Mouse (Mus musculus) heart, embryonic 10.5 days (tissue): Measurements from ENCODE around the gene Naa80. TPM values are rescaled to one million over a fixed set of nuclear protein-coding genes. Genes with fewer than 3 reads are reported as not detected.

ENCODE experiments used
- DNase-seq: peaks from one replicate; pipeline ENCODE4 v3.0.0-alpha.2; 2017; ENCODE audit warnings: low spot score
- H3K27ac ChIP-seq: fragments of 300-500 bp; sonication (generic); 2 replicates; pipeline ENCODE4 v1.5.1; 2016; ENCODE audit warnings: mild to moderate bottlenecking
- H3K27me3 ChIP-seq: fragments of 300-500 bp; sonication (generic); 2 replicates; pipeline ENCODE4 v1.6.1; 2016; ENCODE audit warnings: mild to moderate bottlenecking; ENCODE audit not compliant: poor library complexity, insufficient read depth, severe bottlenecking
- H3K36me3 ChIP-seq: fragments of 300-500 bp; sonication (generic); 2 replicates; pipeline ENCODE4 v1.6.1; 2016; ENCODE audit warnings: mild to moderate bottlenecking, moderate library complexity
- H3K4me1 ChIP-seq: fragments of 300-500 bp; sonication (generic); 2 replicates; pipeline ENCODE4 v1.6.1; 2016; ENCODE audit warnings: mild to moderate bottlenecking
- H3K4me3 ChIP-seq: fragments of 300-500 bp; sonication (generic); 2 replicates; pipeline ENCODE4 v1.5.1; 2016; ENCODE audit warnings: mild to moderate bottlenecking, moderate library complexity
- H3K9me3 ChIP-seq: fragments of 300-500 bp; sonication (generic); 2 replicates; pipeline ENCODE4 v1.6.1; 2016; ENCODE audit warnings: mild to moderate bottlenecking, moderate library complexity
- WGBS: fragments of 180-500 bp; shearing (Covaris S2); methylation state at CpG from one replicate; pipeline ENCODE4 v1.1.7; 2016; 5-methylcytosine and 5-hydroxymethylcytosine counted together
- polyA plus RNA-seq: library from polyadenylated mRNA; unstranded; fragments of >200 nt; fragmentation: Nextera tagmentation; extraction: Ambion mirVana; gene quantifications from 2 replicates; pipeline ENCODE4 v1.2.1, GENCODE M21; 2016

The Naa80 gene
- polyA plus RNA-seq, 1 experiment from 2014 or later, result 15.3 TPM

GRCm38 (mm10) chr9:107633091-107633660 is 54.5 kb downstream of the Naa80 start:
- DNase-seq, result peak; percentile 95
- no peaks in the 10 kb centered on the region for H3K27me3 ChIP-seq
- WGBS, result 2% methylated on average over 33 of the region's 33 CpGs

More at GRCm38 (mm10) chr9:107633091-107633660, 54.5 kb downstream of the Naa80 start:
- H3K27ac ChIP-seq, result peak overlapping the region; percentile 94
- H3K36me3 ChIP-seq, result peaks cover 18% of the 10 kb centered on the region
- peaks cover 85% of the 10 kb centered on the region for H3K4me1 ChIP-seq
- no peaks in the 10 kb centered on the region for H3K9me3 ChIP-seq
- H3K4me3 ChIP-seq, result peak overlapping the region; percentile 84

Other genes starting within 250 kb of the Naa80 start
- gene Hemk1, start 240.5 kb upstream of the Naa80 start, polyA plus RNA-seq, result 13.4 and 14.6 TPM in 2 replicates
- 0.74 and 1.2 TPM in 2 replicates for gene 6430571L13Rik, start 238.3 kb upstream of the Naa80 start, polyA plus RNA-seq
- gene Cacna2d2, start 179.3 kb upstream of the Naa80 start, polyA plus RNA-seq, result 6.8 TPM in 2 replicates
- gene Tmem115, start 44.9 kb upstream of the Naa80 start, polyA plus RNA-seq, result 42.7 and 46.8 TPM in 2 replicates
- 24.1 and 24.5 TPM in 2 replicates for gene Cyb561d2, start 36.7 kb upstream of the Naa80 start, polyA plus RNA-seq
- gene Nprl2, start 36.7 kb upstream of the Naa80 start, polyA plus RNA-seq, result 28.3 and 33.1 TPM in 2 replicates
- gene Zmynd10, start 31.6 kb upstream of the Naa80 start, polyA plus RNA-seq, result 0.17 TPM in 1 of 2 replicates, not detected in the other
- 50.5 and 51.7 TPM in 2 replicates for gene Rassf1, start 27.3 kb upstream of the Naa80 start, polyA plus RNA-seq
- gene Tusc2, start 15.6 kb upstream of the Naa80 start, polyA plus RNA-seq, result 64.7 and 70.0 TPM in 2 replicates
- gene Hyal2, start 10.9 kb upstream of the Naa80 start, polyA plus RNA-seq, result 116 and 128 TPM in 2 replicates
- 4.9 and 6.8 TPM in 2 replicates for gene Hyal1, start 2.0 kb upstream of the Naa80 start, polyA plus RNA-seq
- 0.36 and 0.70 TPM in 2 replicates for gene Hyal3, start 1.9 kb downstream of the Naa80 start, polyA plus RNA-seq
- gene Ifrd2, start 8.8 kb downstream of the Naa80 start, polyA plus RNA-seq, result 58.0 and 62.8 TPM in 2 replicates
- 4.9 and 8.2 TPM in 2 replicates for gene Sema3b, start 30.3 kb downstream of the Naa80 start, polyA plus RNA-seq
- gene Gnai2, start 56.5 kb downstream of the Naa80 start, polyA plus RNA-seq, result 359 and 404 TPM in 2 replicates
- 4.2 and 4.5 TPM in 2 replicates for gene Slc38a3, start 90.6 kb downstream of the Naa80 start, polyA plus RNA-seq
- 1.2 and 3.2 TPM in 2 replicates for gene Gnat1, start 100.8 kb downstream of the Naa80 start, polyA plus RNA-seq
- 4.7 and 13.2 TPM in 2 replicates for gene Sema3f, start 131.6 kb downstream of the Naa80 start, polyA plus RNA-seq
- 131 and 159 TPM in 2 replicates for gene Rbm5, start 192.1 kb downstream of the Naa80 start, polyA plus RNA-seq